Mouse (Mus musculus) forebrain, postnatal 0 days (tissue): ENCODE measurements at regions not wholly inside any gene's neighbourhood (a gene's known extent, or its start where the extent isn't known, plus 50 kb on each side); places are given as distances from the start of the nearest gene placed in this dataset.

Experiments used
- ATAC-seq: fragments of 200-750 bp; cut with Nextera tagmentation; 2 replicates; pipeline ENCODE4 v1.8.0; 2017; ENCODE audit warnings: mild to moderate bottlenecking, moderate library complexity
- DNase-seq: peaks from one replicate; pipeline ENCODE4 v3.0.0-alpha.2; 2015
- H3K27ac ChIP-seq: fragments of 300-500 bp; sonication (generic); 2 replicates; pipeline ENCODE4 v1.5.1; 2014; ENCODE audit warnings: low read depth, mild to moderate bottlenecking, antibody characterized with exemption, low read length, moderate library complexity, mixed read lengths
- H3K27me3 ChIP-seq: fragments of 300-500 bp; sonication (generic); 2 replicates; pipeline ENCODE4 v1.6.1; 2014; ENCODE audit warnings: mild to moderate bottlenecking, low read length, mixed read lengths; ENCODE audit not compliant: insufficient read depth
- H3K36me3 ChIP-seq: fragments of 300-500 bp; sonication (generic); 2 replicates; pipeline ENCODE4 v1.6.1; 2014; ENCODE audit warnings: mild to moderate bottlenecking, moderate library complexity; ENCODE audit not compliant: insufficient read depth
- H3K4me1 ChIP-seq: fragments of 300-500 bp; sonication (generic); 2 replicates; pipeline ENCODE4 v1.6.1; 2014; ENCODE audit warnings: antibody characterized with exemption; ENCODE audit not compliant: insufficient read depth
- H3K4me2 ChIP-seq: fragments of 300-500 bp; sonication (generic); 2 replicates; pipeline ENCODE4 v1.6.1; 2014; ENCODE audit warnings: low read depth, mild to moderate bottlenecking, moderate library complexity
- H3K4me3 ChIP-seq: fragments of 300-500 bp; sonication (generic); 2 replicates; pipeline ENCODE4 v1.5.1; 2014; ENCODE audit warnings: low read depth, low read length, mixed read lengths
- H3K9ac ChIP-seq: fragments of 300-500 bp; sonication (generic); 2 replicates; pipeline ENCODE4 v1.6.1; 2014; ENCODE audit warnings: mild to moderate bottlenecking
- H3K9me3 ChIP-seq: fragments of 300-500 bp; sonication (generic); 2 replicates; pipeline ENCODE4 v1.6.1; 2016; ENCODE audit warnings: low read length
- CTCF ChIP-seq: sonication (generic); IDR thresholded peaks from 2 replicates; pipeline ENCODE4 v1.5.1; 2016; ENCODE audit warnings: antibody characterized with exemption, control low read depth, low read depth
- WGBS: fragments of 180-500 bp; shearing (Covaris S2); extraction: QIAGEN DNeasy Blood & Tissue Kit; methylation state at CpG from one replicate; pipeline ENCODE4 v1.1.7; 2014; 5-methylcytosine and 5-hydroxymethylcytosine counted together

DNA sequence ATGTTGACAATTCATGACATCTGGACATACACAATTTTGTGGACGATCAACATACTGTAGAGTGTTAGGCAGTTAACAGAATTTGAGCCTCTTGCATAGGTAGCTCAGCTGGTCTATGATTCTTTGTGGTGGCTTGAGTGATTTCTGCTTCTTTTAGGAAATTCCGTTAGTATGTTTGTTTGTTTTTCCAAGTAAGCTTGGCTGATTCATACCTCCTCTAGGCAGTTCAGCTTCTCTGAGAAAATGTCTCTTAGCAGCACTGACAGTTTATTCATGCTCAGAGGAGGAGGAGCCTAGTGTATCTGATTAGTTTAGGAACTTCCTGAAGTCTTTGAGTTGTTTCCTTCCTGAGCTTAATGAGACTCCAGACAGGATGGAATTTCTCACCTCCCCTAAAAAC lies 321.7 kb upstream of the A1bg start:
- Histone ChIP-seq H3K4me3 (no peak overlapping the region), H3K27me3 (no peaks in the 10 kb centered on the region), H3K4me2 (no peak overlapping the region), H3K27ac (no peak overlapping the region), H3K9me3 (no peaks in the 10 kb centered on the region), H3K4me1 (0 out of 2 replicates have a peak, but pooled peaks cover 4% of the 10 kb centered on the region), H3K9ac (no peak overlapping the region), H3K36me3 (no peaks in the 10 kb centered on the region)
- 86% methylated on average over 2 of the region's 2 CpGs for WGBS
- DNase-seq (no peak), ATAC-seq (no peak)
- TF ChIP-seq CTCF, result no peak

DNA sequence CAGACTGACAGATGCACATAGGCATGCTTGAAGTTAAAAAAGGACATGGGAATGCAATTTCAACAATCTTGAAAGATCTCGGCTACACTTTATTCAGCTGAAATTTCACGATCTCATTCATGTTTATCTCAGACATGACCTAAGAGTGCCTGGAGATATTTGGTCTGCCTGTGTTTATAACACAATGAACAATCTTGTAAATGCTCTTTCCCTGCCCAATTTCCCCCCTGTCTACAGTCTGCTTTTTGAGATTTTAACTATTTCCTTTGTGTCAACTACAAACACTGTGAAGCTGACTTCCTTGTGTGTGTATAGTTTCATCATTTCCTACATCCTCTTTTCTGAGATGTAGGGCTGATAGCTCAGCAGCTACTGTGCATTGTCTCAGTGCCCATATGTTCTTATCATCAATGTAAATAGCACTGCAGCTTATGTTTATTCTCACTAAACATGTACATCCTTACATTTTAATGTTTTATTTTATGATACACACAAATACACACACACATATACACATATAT lies 319.4 kb upstream of the A1bg start:
- H3K9ac ChIP-seq, result no peak overlapping the region
- 0 out of 2 replicates have a peak, but pooled peaks cover 4% of the 10 kb centered on the region for H3K4me1 ChIP-seq
- no peak overlapping the region for H3K4me3 ChIP-seq
- no peaks in the 10 kb centered on the region for H3K36me3 ChIP-seq
- 68% methylated on average over 2 of the region's 2 CpGs for WGBS
- no peaks in the 10 kb centered on the region for H3K9me3 ChIP-seq
- DNase-seq, result no peak
- H3K27me3 ChIP-seq, result no peaks in the 10 kb centered on the region
- no peak for TF ChIP-seq CTCF
- no peak for ATAC-seq
- no peak overlapping the region for H3K27ac ChIP-seq
- no peak overlapping the region for H3K4me2 ChIP-seq

DNA sequence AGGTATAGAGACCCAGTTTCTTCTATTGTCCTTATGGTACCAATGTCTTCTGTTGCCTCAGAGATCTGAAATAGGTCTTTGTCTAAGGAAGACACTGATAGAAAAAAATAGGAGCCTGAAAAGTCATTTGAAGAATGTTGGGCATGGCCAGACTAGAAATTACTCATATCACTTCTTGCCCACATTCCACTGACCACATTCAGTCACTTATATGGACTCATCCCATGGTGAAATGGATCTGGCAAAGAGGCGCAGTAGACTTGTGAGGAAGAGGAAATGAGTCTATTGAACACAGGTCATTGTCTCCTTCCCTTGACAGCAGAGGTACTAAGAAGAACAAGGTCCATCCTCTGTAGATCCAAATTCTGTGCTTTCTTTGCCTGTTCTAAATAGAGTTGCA lies 318.9 kb upstream of the A1bg start:
- TF ChIP-seq CTCF, result no peak
- DNase-seq (no peak), ATAC-seq (no peak)
- no peak overlapping the region for H3K27ac ChIP-seq
- no peaks in the 10 kb centered on the region for H3K36me3 ChIP-seq
- H3K4me1 ChIP-seq, result 0 out of 2 replicates have a peak, but pooled peaks cover 4% of the 10 kb centered on the region
- H3K9ac ChIP-seq, result no peak overlapping the region
- H3K4me2 ChIP-seq, result no peak overlapping the region
- H3K27me3 ChIP-seq, result no peaks in the 10 kb centered on the region
- no peaks in the 10 kb centered on the region for H3K9me3 ChIP-seq
- 95% methylated on average over 1 of the region's 1 CpGs for WGBS
- no peak overlapping the region for H3K4me3 ChIP-seq

DNA sequence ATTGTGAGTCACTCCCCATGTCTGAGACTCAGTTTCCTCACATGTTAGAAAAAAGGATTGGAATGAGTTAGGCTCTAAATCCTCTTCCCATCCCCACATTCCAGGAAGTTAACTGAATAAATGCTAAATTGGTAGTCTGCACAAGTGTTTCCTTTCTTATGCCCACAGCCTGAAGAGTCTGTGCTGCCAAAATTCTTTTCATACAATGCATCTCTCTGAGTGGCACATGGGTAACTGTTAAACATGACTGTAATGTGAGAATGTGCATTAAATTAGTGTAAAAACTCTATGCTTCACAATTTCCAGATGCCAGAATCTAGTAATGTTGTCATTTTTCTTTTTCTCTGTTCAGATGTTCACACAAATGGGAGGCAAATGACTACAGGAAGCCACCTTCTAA lies 317.5 kb upstream of the A1bg start:
- H3K27ac ChIP-seq, result no peak overlapping the region
- peak; percentile 45 for DNase-seq
- peak; percentile 88 for ATAC-seq
- no peak overlapping the region for H3K4me2 ChIP-seq
- H3K9me3 ChIP-seq, result no peaks in the 10 kb centered on the region
- H3K4me1 ChIP-seq, result 0 out of 2 replicates have a peak, but pooled peaks cover 4% of the 10 kb centered on the region
- no peaks in the 10 kb centered on the region for H3K36me3 ChIP-seq
- no peaks in the 10 kb centered on the region for H3K27me3 ChIP-seq
- no peak overlapping the region for H3K4me3 ChIP-seq
- TF ChIP-seq CTCF, result no peak
- no peak overlapping the region for H3K9ac ChIP-seq

DNA sequence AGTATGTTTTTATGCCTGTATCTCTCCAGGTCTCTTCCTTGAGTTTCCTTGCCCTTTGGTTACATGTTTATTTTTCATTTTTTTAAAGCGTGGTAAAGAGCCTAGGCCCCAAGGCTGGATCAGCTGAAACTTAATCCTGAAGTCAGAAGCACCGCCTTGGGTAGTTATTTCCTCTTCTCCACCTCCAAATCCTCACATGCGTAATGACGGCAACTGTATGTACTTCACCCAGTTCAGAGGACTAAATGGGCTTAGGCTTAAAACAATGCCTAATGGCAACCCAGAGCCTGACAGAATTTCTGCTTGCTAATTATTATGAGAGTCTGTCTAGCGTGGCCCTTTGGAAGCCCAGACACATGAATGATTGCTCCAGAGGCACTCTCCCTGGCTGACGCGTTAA lies 316.6 kb upstream of the A1bg start:
- WGBS, result 40% methylated on average over 7 of the region's 7 CpGs
- no peak for DNase-seq
- no peak overlapping the region for H3K4me2 ChIP-seq
- TF ChIP-seq CTCF, result no peak
- H3K9ac ChIP-seq, result no peak overlapping the region
- no peaks in the 10 kb centered on the region for H3K36me3 ChIP-seq
- 0 out of 2 replicates have a peak, but pooled peaks cover 4% of the 10 kb centered on the region for H3K4me1 ChIP-seq
- H3K9me3 ChIP-seq, result no peaks in the 10 kb centered on the region
- H3K27me3 ChIP-seq, result no peaks in the 10 kb centered on the region
- no peak for ATAC-seq
- no peak overlapping the region for H3K4me3 ChIP-seq
- H3K27ac ChIP-seq, result no peak overlapping the region

DNA sequence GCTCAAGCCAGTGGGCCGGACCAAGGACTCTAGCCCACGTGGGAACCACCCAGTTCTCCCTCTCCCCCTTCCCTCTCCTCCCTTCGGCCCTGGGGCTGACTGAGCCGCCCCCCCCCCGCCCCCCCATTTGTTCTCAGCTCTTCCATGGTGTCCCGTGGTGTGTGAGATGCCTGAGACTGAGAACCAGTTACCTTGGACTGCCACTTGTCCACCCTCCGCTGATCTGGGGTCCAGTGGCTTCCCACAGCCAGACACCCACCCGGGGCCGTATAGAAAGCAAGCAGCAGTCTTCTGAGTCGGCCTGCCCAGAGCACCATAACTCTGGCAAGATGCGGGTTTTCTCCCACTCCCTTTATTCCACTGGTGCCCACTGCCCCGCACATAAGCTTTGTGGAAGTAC lies 316.2 kb upstream of the A1bg start:
- DNase-seq, result no peak
- 0 out of 2 replicates have a peak, but pooled peaks cover 4% of the 10 kb centered on the region for H3K4me1 ChIP-seq
- TF ChIP-seq CTCF, result no peak
- 63% methylated on average over 12 of the region's 12 CpGs for WGBS
- no peaks in the 10 kb centered on the region for H3K36me3 ChIP-seq
- no peak overlapping the region for H3K27ac ChIP-seq
- H3K9ac ChIP-seq, result no peak overlapping the region
- no peaks in the 10 kb centered on the region for H3K27me3 ChIP-seq
- no peak overlapping the region for H3K4me2 ChIP-seq
- H3K9me3 ChIP-seq, result no peaks in the 10 kb centered on the region
- no peak for ATAC-seq
- H3K4me3 ChIP-seq, result no peak overlapping the region

DNA sequence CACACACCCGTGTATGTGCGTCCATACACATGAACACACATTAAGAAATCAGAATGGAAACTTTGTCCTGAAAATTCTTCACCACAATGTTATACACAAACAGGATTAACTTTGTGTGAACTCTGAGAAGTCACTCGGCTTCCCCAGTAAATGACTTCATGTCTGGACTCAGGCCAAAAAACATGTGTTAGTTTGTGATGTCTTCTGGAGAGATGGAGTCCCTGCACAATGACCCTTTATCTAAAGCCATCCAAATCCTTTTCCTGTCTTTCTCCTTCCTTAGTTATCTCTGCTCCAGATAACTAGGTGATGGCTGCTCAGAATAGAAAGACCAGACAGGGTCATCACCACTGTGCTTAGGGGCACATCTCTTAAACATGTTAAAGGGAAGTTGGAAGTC lies 306.8 kb upstream of the A1bg start:
- Histone ChIP-seq H3K4me3 (no peak overlapping the region), H3K36me3 (no peaks in the 10 kb centered on the region), H3K9me3 (no peaks in the 10 kb centered on the region), H3K27ac (no peak overlapping the region), H3K4me2 (no peak overlapping the region), H3K4me1 (no peaks in the 10 kb centered on the region), H3K27me3 (no peaks in the 10 kb centered on the region), H3K9ac (no peak overlapping the region)
- DNase-seq (no peak), ATAC-seq (no peak)
- TF ChIP-seq CTCF, result no peak
- 76% methylated on average over 3 of the region's 3 CpGs for WGBS

DNA sequence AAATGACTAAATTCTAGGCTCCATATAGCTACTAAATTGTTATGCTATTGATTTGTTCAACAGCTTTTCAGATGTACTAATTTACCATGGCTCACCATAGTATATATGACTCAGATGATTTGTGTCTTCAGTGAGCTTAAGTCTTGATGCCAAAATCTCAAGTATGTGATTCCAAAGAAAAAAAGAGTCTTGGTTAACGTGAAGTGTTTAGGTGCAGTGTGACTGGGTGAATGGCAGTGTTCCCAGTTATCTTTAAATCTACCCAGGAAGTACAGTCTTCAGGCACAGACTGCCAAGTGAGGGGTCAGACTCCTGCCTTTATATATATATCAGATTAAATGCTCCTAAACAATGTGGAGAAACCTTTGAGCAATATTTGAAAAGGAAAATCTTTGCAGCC lies 300.1 kb upstream of the A1bg start:
- WGBS, result 48% methylated on average over 1 of the region's 1 CpGs
- no peak for TF ChIP-seq CTCF
- ATAC-seq, result no peak

More for the DNA sequence above, 300.1 kb upstream of the A1bg start:
- H3K36me3 ChIP-seq, result no peaks in the 10 kb centered on the region
- no peak overlapping the region for H3K4me2 ChIP-seq
- H3K9ac ChIP-seq, result no peak overlapping the region
- no peak for DNase-seq
- no peaks in the 10 kb centered on the region for H3K9me3 ChIP-seq
- H3K27me3 ChIP-seq, result no peaks in the 10 kb centered on the region
- H3K4me3 ChIP-seq, result no peak overlapping the region
- H3K4me1 ChIP-seq, result no peaks in the 10 kb centered on the region
- H3K27ac ChIP-seq, result no peak overlapping the region
